Mouse (Mus musculus) neural tube, embryonic 14.5 days (tissue): ENCODE measurements around the gene Klrb1f. TPM values are rescaled to one million over a fixed set of nuclear protein-coding genes. Genes with fewer than 3 reads are reported as not detected.

Source experiments
- ATAC-seq: fragments of 200-750 bp; cut with Nextera tagmentation; 2 replicates; pipeline ENCODE4 v1.8.0; 2017; ENCODE audit warnings: low read depth, mild to moderate bottlenecking, moderate TSS enrichment, moderate library complexity
- H3K27ac ChIP-seq: fragments of 300-500 bp; sonication (generic); 2 replicates; pipeline ENCODE4 v1.5.1; 2014; ENCODE audit warnings: low read depth, mild to moderate bottlenecking, control low read depth, low read length, moderate library complexity, mixed read lengths
- H3K27me3 ChIP-seq: fragments of 300-500 bp; sonication (generic); 2 replicates; pipeline ENCODE4 v1.6.1; 2014; ENCODE audit warnings: low read length; ENCODE audit not compliant: control insufficient read depth, insufficient read depth
- H3K36me3 ChIP-seq: fragments of 300-500 bp; sonication (generic); 2 replicates; pipeline ENCODE4 v1.6.1; 2014; ENCODE audit warnings: low read length, mixed read lengths; ENCODE audit not compliant: control insufficient read depth, insufficient read depth
- H3K4me1 ChIP-seq: fragments of 300-500 bp; sonication (generic); 2 replicates; pipeline ENCODE4 v1.6.1; 2014; ENCODE audit warnings: low read length; ENCODE audit not compliant: control insufficient read depth, insufficient read depth
- H3K4me2 ChIP-seq: fragments of 300-500 bp; sonication (generic); 2 replicates; pipeline ENCODE4 v1.6.1; 2014; ENCODE audit warnings: mild to moderate bottlenecking, low read depth, low read length, control low read depth
- H3K4me3 ChIP-seq: fragments of 300-500 bp; sonication (generic); 2 replicates; pipeline ENCODE4 v1.5.1; 2014; ENCODE audit warnings: low read depth, low read length, control low read depth, mixed read lengths
- H3K9ac ChIP-seq: fragments of 300-500 bp; sonication (generic); replicated peaks from 2 replicates; pipeline ENCODE4 v1.6.1; 2014; ENCODE audit warnings: low read depth, mild to moderate bottlenecking, control low read depth, low read length, mixed read lengths
- H3K9me3 ChIP-seq: fragments of 300-500 bp; sonication (generic); 2 replicates; pipeline ENCODE4 v1.6.1; 2016; ENCODE audit warnings: low read length; ENCODE audit not compliant: control insufficient read depth
- WGBS: fragments of 180-500 bp; shearing (Covaris S2); extraction: QIAGEN DNeasy Blood & Tissue Kit; methylation state at CpG from one replicate; pipeline ENCODE4 v1.1.7; 2014; 5-methylcytosine and 5-hydroxymethylcytosine counted together
- polyA plus RNA-seq: library from polyadenylated mRNA; unstranded; fragments of >200 nt; fragmentation: Nextera tagmentation; extraction: Ambion mirVana; gene quantifications from 2 replicates; pipeline ENCODE4 v1.2.1, GENCODE M21; 2014

The Klrb1f gene
- polyA plus RNA-seq, 1 experiment from 2014 or later, result 0.83 TPM

DNA sequence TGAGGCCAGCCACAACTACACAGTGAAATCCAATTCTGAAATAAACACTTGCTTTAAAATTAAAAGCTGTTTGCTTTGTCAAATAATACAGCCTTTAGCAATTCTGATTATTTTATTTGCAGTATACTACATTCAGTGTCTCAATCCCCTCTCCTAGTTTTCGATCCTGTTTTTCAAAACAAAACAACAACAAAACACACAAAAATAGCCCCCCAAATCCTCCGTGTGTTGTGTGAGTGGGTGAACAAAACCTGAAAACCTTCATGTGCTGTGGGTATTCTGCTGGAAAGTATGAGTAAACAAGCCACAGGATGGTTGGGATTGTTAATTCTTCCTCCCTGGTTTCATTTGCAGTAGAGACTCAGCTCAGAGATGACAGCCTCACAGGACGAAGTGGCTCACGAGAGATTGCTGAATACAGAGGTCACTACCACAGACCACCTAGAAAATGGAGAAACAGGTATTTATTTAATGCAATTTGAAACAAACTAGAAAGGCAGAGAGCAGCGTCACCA, 31.9 kb upstream of the Klrb1f start:
- no peak overlapping the region for H3K27ac ChIP-seq
- no peaks in the 10 kb centered on the region for H3K9me3 ChIP-seq
- no peak for ATAC-seq
- no peaks in the 10 kb centered on the region for H3K36me3 ChIP-seq
- no peak overlapping the region for H3K4me2 ChIP-seq
- no peak overlapping the region for H3K4me3 ChIP-seq
- no peaks in the 10 kb centered on the region for H3K4me1 ChIP-seq
- 92% methylated on average over 5 of the region's 5 CpGs for WGBS
- no peak overlapping the region for H3K9ac ChIP-seq
- no peaks in the 10 kb centered on the region for H3K27me3 ChIP-seq

DNA sequence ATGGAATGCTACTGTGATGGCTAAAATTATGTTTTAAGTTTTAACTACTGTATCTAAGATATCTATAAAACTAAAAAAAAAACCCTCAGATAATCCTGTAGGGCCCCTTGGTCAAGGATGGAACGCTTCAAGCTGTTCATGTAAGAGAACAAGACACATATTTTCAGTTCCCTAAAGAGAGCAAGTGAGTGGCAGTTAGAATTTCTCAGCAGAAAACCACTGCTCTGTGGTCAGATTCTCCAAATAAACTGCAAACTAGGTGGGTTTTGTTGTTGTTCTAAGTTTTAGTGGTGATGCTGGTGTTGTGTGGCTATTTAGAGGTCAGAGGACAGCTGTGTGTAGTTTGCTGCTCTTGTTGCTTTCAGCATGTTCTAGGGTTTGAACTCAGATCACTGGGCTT, 31.3 kb upstream of the Klrb1f start:
- Histone ChIP-seq H3K27ac (no peak overlapping the region), H3K4me2 (no peak overlapping the region), H3K4me3 (no peak overlapping the region), H3K36me3 (no peaks in the 10 kb centered on the region), H3K9ac (no peak overlapping the region), H3K4me1 (no peaks in the 10 kb centered on the region), H3K27me3 (no peaks in the 10 kb centered on the region), H3K9me3 (no peaks in the 10 kb centered on the region)
- WGBS, result 83% methylated on average over 1 of the region's 1 CpGs
- ATAC-seq, result no peak

DNA sequence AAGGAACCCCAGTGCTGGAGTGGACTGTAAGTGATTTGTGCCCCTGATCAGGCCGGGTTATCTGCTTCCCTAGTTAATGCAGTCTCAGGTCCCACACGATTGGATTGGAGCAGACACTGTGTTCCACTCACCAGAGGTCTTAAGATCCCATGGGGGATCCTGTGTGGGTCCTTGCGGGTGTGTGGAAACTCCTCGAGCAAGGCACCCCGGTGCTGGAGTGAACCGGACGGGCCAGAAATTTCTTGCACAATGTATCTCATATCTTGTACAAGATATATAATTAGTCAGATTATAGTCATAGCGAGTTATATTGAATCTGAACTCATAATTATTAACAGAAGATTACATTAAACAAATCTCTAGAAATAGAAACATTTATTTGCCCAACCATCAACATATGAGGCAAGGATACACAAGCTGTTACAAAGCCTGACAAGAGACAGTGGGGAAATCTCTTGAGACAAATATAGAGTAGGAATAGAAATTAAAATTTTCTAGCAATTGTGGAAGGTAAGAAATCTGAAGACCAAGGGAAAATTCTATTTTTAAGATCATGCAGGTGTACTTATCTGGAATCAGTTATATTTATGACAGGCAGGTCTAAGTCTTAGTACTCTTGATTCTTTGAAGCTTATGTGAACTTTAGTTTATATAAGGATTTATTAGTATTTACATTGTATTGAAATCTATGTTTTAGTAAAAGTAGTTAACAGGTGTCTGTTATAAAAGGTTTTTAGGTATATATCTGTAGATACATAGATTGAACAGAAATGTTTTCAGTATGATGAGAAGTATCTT, 18.1 kb upstream of the Klrb1f start:
- Histone ChIP-seq H3K9ac (no peak overlapping the region), H3K9me3 (no peaks in the 10 kb centered on the region), H3K27me3 (no peaks in the 10 kb centered on the region), H3K36me3 (no peaks in the 10 kb centered on the region), H3K4me1 (no peaks in the 10 kb centered on the region), H3K27ac (no peak overlapping the region), H3K4me3 (no peak overlapping the region), H3K4me2 (no peak overlapping the region)
- ATAC-seq, result no peak
- WGBS, result 90% methylated on average over 8 of the region's 8 CpGs

DNA sequence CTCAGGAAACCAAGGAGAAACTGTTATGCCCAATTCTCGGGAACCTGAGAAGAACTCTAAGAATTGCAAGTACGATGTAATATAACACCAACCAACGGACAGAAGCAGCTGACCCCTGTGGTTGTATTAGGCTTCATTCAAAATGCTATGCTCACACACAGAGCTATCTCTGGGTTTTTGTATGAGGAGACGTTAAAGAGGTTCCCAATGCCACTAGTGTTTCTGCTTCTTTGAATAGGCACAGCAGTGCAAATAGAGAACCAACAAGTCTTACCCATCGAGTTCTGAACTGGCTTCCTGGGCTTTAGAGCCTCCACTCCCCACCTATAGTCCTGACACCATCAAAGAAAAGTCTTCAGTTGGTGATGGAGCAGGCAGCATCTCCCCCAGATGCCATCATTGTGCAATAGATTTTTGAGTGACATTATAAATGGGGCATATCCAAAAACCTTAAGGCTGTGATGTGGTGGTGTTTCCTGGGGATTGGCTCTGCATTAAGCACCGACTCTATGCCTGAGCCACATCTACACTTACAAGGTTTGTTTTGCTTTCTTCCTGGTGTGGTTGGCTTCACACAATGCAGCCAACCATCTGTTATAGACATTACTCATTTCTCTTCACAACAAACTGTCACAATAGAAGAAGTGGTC, 15.4 kb upstream of the Klrb1f start:
- Histone ChIP-seq H3K4me2 (no peak overlapping the region), H3K27ac (no peak overlapping the region), H3K4me1 (no peaks in the 10 kb centered on the region), H3K27me3 (no peaks in the 10 kb centered on the region), H3K9ac (no peak overlapping the region), H3K36me3 (no peaks in the 10 kb centered on the region), H3K4me3 (no peak overlapping the region), H3K9me3 (no peaks in the 10 kb centered on the region)
- ATAC-seq, result no peak
- 65% methylated on average over 6 of the region's 6 CpGs for WGBS

DNA sequence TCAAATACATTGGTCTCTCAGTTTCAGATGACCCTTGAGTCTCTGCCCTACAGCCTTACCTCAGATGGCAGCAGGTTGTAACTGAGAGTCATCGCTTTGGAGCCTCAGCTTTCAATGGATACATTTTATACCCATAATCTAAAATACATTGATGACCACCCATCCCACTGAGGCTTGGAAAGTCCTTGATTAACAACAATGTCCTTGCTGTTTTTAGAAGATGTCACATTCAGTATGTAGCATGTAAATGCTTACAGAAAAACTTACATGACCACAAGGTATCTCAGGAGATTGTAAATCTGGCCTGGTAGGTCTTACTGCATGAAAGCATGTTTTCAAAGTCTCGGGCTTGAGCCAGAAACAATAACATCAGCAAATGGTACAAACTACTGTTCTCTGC, 14.7 kb upstream of the Klrb1f start:
- 87% methylated on average over 2 of the region's 2 CpGs for WGBS

DNA sequence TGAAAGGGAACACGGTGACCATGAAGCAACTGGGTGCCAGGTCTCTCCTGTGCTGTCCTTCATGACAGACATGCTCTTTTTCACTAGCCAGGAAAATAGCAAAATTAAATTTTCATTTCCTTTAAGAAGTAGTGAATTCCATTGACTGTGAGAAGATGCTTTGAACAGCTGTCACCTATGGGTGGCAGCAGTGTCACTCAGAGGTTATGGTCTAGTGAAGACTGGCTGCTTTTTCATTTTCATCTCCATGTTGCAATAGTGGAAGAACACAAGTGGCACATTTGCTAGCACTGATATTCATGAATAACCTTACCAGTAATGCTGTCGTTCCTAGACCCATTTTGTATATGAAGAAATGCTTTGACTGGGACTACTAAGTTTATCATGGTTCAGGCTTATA, 12.3 kb upstream of the Klrb1f start:
- H3K27me3 ChIP-seq, result no peaks in the 10 kb centered on the region
- no peaks in the 10 kb centered on the region for H3K4me1 ChIP-seq
- no peak overlapping the region for H3K4me2 ChIP-seq
- H3K4me3 ChIP-seq, result no peak overlapping the region
- H3K27ac ChIP-seq, result no peak overlapping the region
- WGBS, result 84% methylated on average over 2 of the region's 2 CpGs
- no peaks in the 10 kb centered on the region for H3K36me3 ChIP-seq
- ATAC-seq, result no peak
- H3K9ac ChIP-seq, result no peak overlapping the region
- no peaks in the 10 kb centered on the region for H3K9me3 ChIP-seq

More for the DNA sequence above, 14.7 kb upstream of the Klrb1f start:
- no peak for ATAC-seq
- H3K27me3 ChIP-seq, result no peaks in the 10 kb centered on the region
- no peaks in the 10 kb centered on the region for H3K36me3 ChIP-seq
- no peak overlapping the region for H3K4me3 ChIP-seq
- no peaks in the 10 kb centered on the region for H3K9me3 ChIP-seq
- H3K27ac ChIP-seq, result no peak overlapping the region
- H3K4me2 ChIP-seq, result no peak overlapping the region
- no peaks in the 10 kb centered on the region for H3K4me1 ChIP-seq
- no peak overlapping the region for H3K9ac ChIP-seq

DNA sequence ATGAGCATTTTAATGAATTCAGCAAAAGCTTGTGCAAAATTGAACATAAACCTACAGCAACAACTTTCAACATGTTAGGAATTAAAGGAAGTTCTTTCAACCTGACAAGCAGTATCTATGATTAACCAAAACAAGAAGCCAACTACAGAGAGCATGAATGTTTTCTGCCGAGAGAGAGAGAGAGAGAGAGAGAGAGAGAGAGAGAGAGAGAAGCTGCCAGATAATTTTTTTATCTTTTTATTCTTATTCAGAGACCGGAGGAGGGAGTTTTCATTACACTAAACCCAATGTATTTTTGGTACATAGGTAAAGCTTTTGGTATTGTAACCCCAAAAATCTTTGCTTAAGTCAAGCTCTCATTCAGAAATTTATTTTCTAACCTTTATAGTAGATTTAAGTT, 10.7 kb upstream of the Klrb1f start:
- Histone ChIP-seq H3K27ac (no peak overlapping the region), H3K9me3 (no peaks in the 10 kb centered on the region), H3K9ac (no peak overlapping the region), H3K27me3 (no peaks in the 10 kb centered on the region), H3K36me3 (no peaks in the 10 kb centered on the region), H3K4me1 (no peaks in the 10 kb centered on the region), H3K4me2 (no peak overlapping the region), H3K4me3 (no peak overlapping the region)
- WGBS, result 83% methylated on average over 2 of the region's 2 CpGs
- ATAC-seq, result no peak

DNA sequence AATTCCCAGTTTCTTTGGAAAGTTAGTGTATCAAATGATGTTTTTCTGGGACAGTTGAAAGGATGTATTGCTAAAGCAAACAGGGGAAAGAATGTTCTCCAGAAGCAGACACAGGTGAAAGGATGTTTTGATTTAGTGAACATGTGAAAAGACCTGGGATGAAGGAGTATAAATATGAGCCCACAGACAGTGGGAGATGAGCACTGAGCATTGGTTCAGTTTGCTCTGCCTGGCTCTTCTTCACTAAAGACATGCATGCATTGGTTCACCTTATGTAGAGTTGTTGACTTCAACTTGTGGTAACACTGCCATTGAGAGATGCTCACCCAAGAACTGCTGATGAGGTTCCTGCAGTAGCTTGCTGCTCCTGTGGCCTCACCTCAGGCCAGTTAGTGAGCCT, 9.4 kb upstream of the Klrb1f start:
- Histone ChIP-seq H3K36me3 (no peaks in the 10 kb centered on the region), H3K4me2 (no peak overlapping the region), H3K27me3 (no peaks in the 10 kb centered on the region), H3K4me1 (no peaks in the 10 kb centered on the region), H3K9me3 (no peaks in the 10 kb centered on the region), H3K9ac (no peak overlapping the region), H3K27ac (no peak overlapping the region), H3K4me3 (no peak overlapping the region)
- ATAC-seq, result no peak

DNA sequence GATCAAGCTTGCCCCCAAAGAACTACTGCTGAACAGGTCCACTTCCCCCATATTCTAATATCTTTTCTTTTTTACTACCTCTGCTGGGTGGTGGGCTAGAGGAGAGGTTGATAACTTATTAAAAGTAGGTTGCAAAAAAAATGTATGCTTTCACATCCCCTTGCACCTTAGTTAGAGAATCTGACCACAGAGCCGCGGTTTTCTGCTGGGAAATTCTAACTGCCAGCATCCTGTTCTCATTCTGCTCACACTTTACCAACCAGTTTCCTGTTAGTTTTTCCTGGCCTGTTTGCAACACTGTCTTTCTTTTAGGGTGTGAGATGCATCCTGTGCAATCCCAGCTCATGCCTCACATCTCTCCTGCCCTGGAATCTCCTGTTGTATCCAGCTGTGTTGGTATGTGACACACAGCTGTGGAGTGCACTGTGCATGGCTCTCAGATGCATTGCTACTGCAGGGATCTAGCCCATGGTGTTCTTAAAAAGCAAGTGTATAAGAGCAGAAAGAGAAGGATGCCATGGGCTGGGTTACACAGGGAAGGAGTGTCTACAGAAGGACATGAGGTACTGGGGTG, 8.7 kb upstream of the Klrb1f start:
- H3K27me3 ChIP-seq, result no peaks in the 10 kb centered on the region
- no peak for ATAC-seq
- H3K4me3 ChIP-seq, result no peak overlapping the region
- H3K36me3 ChIP-seq, result no peaks in the 10 kb centered on the region
- H3K9me3 ChIP-seq, result no peaks in the 10 kb centered on the region
- no peak overlapping the region for H3K4me2 ChIP-seq
- no peaks in the 10 kb centered on the region for H3K4me1 ChIP-seq
- 93% methylated on average over 2 of the region's 2 CpGs for WGBS
- H3K9ac ChIP-seq, result no peak overlapping the region
- no peak overlapping the region for H3K27ac ChIP-seq
